Mouse (Mus musculus) embryonic facial prominence, embryonic 15.5 days (tissue): ENCODE measurements around the gene Pald1. TPM values are rescaled to one million over a fixed set of nuclear protein-coding genes. Genes with fewer than 3 reads are reported as not detected.

ENCODE experiments used
- ATAC-seq: fragments of 200-750 bp; cut with Nextera tagmentation; 2 replicates; pipeline ENCODE4 v1.8.0; 2017; ENCODE audit warnings: low read depth, moderate TSS enrichment; ENCODE audit not compliant: insufficient number of reproducible peaks, low FRiP score, low TSS enrichment
- H3K27ac ChIP-seq: fragments of 300-500 bp; sonication (generic); replicated peaks from 2 replicates; pipeline ENCODE4 v1.5.1; 2015; ENCODE audit warnings: mild to moderate bottlenecking, inconsistent platforms
- H3K27me3 ChIP-seq: fragments of 300-500 bp; sonication (generic); 2 replicates; pipeline ENCODE4 v1.6.1; 2015; ENCODE audit warnings: inconsistent platforms
- H3K36me3 ChIP-seq: fragments of 300-500 bp; sonication (generic); 2 replicates; pipeline ENCODE4 v1.6.1; 2015; ENCODE audit warnings: mild to moderate bottlenecking, inconsistent platforms
- H3K4me1 ChIP-seq: fragments of 300-500 bp; sonication (generic); 2 replicates; pipeline ENCODE4 v1.6.1; 2015; ENCODE audit warnings: inconsistent platforms
- H3K4me2 ChIP-seq: fragments of 300-500 bp; sonication (generic); replicated peaks from 2 replicates; pipeline ENCODE4 v1.6.1; 2015; ENCODE audit warnings: mild to moderate bottlenecking, inconsistent platforms
- H3K4me3 ChIP-seq: fragments of 300-500 bp; sonication (generic); replicated peaks from 2 replicates; pipeline ENCODE4 v1.5.1; 2015; ENCODE audit warnings: mild to moderate bottlenecking, inconsistent platforms
- H3K9ac ChIP-seq: fragments of 300-500 bp; sonication (generic); 2 replicates; pipeline ENCODE4 v1.6.1; 2015; ENCODE audit warnings: inconsistent platforms
- H3K9me3 ChIP-seq: fragments of 300-500 bp; sonication (generic); replicated peaks from 2 replicates; pipeline ENCODE4 v1.6.1; 2016; ENCODE audit warnings: inconsistent platforms
- WGBS: fragments of 180-500 bp; shearing (Covaris S2); methylation state at CpG from one replicate; pipeline ENCODE4 v1.1.7; 2015; 5-methylcytosine and 5-hydroxymethylcytosine counted together
- polyA plus RNA-seq: library from polyadenylated mRNA; unstranded; fragments of >200 nt; fragmentation: Nextera tagmentation; extraction: Ambion mirVana; gene quantifications from 2 replicates; pipeline ENCODE4 v1.2.1, GENCODE M21; 2015

Pald1 gene
- polyA plus RNA-seq, 1 experiment from 2014 or later = 22.8 TPM

DNA sequence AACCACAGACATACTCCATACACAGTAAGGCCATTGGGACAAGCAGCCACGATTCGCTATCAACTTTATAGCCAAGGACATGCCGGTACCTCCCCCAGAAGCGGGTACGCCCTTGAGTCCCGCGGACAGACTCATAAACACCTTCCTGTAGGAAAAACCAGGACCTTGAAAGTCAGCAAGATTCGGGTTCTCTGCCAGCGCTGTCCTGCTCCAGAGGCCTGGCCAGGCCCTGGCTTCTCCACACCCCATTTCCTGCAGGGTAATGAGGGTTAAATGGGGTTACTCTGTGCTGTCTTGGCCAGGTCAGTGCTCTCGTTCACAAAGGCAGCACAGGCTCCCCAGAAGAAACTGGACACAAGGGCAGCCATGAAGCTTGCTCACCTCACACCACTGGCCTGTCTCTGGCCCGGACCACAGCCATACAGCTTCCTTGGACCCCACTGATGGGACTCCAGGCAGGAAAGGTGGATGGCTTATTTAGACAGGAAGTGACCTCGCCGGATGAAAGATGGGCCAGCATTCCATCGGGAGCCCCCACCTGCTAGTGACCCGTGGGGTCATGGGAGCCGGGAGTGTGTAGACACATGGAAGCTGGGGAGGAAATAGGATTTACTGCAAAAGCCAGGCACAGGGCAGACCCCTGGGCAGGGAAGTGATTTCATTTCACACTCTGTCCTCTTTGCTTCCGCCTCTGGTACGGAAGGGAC is 12.9 kb downstream of the Pald1 start:
- Histone ChIP-seq H3K27ac (peak overlapping the region; percentile 65; the same call in 1 of the 2 replicates), H3K4me2 (no peak overlapping the region)

DNA sequence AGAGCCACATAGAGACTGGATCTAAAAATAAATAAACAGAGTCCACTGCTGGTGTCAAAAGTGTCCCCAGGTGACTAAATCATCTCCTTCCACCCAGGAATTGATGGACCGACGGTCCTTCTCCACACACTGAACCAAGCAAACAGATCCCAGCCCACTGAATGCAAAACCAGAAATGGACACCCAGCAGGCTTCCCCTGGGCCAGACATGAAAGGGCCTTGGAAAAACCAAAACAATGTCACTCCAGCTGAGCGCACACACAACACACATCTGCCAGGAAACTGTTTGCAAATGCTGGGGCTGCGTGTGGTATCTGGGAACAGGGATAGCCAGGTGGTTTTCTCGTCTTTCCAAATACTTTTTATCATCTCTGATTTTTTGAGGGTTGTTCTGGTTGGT is 13.6 kb downstream of the Pald1 start:
- 0 out of 2 replicates have a peak, but pooled peaks cover 3% of the 10 kb centered on the region for H3K9me3 ChIP-seq
- ATAC-seq = no peak
- peak overlapping the region; percentile 65; the same call in 1 of the 2 replicates for H3K27ac ChIP-seq
- WGBS = 39% methylated on average over 5 of the region's 5 CpGs
- no peaks in the 10 kb centered on the region for H3K27me3 ChIP-seq
- no peak overlapping the region for H3K9ac ChIP-seq
- no peaks in the 10 kb centered on the region for H3K36me3 ChIP-seq
- H3K4me1 ChIP-seq = peaks cover 31% of the 10 kb centered on the region
- no peak overlapping the region for H3K4me3 ChIP-seq
- H3K4me2 ChIP-seq = no peak overlapping the region

More for the DNA sequence above, 12.9 kb downstream of the Pald1 start:
- ATAC-seq = no peak
- Histone ChIP-seq H3K36me3 (no peaks in the 10 kb centered on the region), H3K9me3 (0 out of 2 replicates have a peak, but pooled peaks cover 3% of the 10 kb centered on the region), H3K4me3 (no peak overlapping the region), H3K27me3 (no peaks in the 10 kb centered on the region), H3K9ac (no peak overlapping the region), H3K4me1 (peaks cover 36% of the 10 kb centered on the region)
- 53% methylated on average over 18 of the region's 18 CpGs for WGBS

DNA sequence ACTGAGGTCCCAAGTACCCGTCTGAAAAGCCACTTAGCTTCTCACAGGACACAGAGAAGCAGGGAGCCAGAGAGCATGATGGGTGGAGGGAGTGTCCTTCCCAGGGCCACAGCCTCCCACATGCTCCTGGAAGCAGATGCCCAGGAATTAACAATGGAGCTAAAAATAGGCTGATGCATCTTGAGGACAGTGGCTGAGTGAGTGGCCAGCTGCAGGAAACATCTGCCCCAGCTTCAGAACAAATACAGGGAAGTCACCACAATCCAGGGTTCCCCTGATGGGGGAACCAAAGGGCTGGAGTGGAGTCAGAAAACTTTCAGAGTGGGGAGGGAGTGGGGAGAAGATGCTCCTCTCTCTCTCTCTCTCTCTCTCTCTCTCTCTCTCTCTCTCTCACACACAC is 17.4 kb downstream of the Pald1 start:
- Histone ChIP-seq H3K4me3 (no peak overlapping the region), H3K27ac (no peak overlapping the region), H3K4me1 (peaks cover 30% of the 10 kb centered on the region), H3K36me3 (no peaks in the 10 kb centered on the region), H3K9me3 (no peaks in the 10 kb centered on the region), H3K27me3 (no peaks in the 10 kb centered on the region), H3K9ac (no peak overlapping the region), H3K4me2 (no peak overlapping the region)
- 53% methylated on average over 1 of the region's 1 CpGs for WGBS
- no peak; the same call in 1 of the 2 replicates for ATAC-seq

DNA sequence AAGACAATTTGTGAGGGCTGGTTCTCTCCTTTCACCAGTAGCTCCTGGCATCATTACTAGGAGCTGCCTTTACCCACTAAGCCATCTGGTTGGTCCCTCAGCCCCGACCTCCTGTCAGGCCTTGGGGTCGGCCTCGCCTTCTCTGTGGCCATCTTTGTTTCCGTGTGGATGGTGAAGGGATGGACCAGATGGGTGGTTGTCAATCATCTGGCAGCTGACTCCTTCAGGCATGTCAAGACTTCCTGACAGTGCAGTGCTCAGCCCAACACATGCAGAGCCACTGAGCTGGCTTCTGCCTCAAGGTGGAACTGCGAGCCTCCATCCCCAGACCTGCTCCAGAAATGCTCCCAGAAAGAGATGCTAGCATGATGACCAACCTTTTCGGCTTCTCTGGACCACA is 18.9 kb downstream of the Pald1 start:
- 87% methylated on average over 6 of the region's 6 CpGs for WGBS

DNA sequence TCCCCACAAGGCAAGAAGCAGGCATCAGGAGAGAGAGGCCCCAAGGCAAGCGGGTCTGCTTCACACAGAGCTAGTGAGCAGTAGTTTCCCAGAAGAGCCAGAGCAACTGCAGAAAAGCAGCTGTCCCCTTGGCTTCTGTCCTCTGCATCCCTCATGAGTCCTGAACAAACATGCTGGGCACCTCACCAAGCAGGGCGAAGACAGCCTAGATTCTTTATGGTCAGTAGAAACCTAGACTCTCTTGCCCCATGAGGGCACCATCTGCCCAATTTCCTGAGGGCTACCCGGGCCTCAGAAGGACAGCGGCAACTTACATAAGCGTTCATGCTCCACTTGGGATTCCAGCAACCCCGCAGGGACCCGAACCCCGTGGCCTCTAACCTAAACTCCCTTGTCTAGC is 20.3 kb downstream of the Pald1 start:
- ATAC-seq = no peak
- WGBS = 70% methylated on average over 8 of the region's 8 CpGs
- H3K27me3 ChIP-seq = no peaks in the 10 kb centered on the region
- peaks cover 18% of the 10 kb centered on the region for H3K4me1 ChIP-seq
- H3K9ac ChIP-seq = no peak overlapping the region
- peak overlapping the region; percentile 19; the same call in 1 of the 2 replicates for H3K27ac ChIP-seq
- no peak overlapping the region for H3K4me2 ChIP-seq
- no peaks in the 10 kb centered on the region for H3K36me3 ChIP-seq
- H3K4me3 ChIP-seq = no peak overlapping the region
- H3K9me3 ChIP-seq = no peaks in the 10 kb centered on the region

More for the DNA sequence above, 18.9 kb downstream of the Pald1 start:
- H3K27me3 ChIP-seq = no peaks in the 10 kb centered on the region
- no peak for ATAC-seq
- no peak overlapping the region for H3K9ac ChIP-seq
- peaks cover 17% of the 10 kb centered on the region for H3K4me1 ChIP-seq
- no peak overlapping the region for H3K27ac ChIP-seq
- H3K4me2 ChIP-seq = no peak overlapping the region
- no peaks in the 10 kb centered on the region for H3K9me3 ChIP-seq
- H3K36me3 ChIP-seq = no peaks in the 10 kb centered on the region
- no peak overlapping the region for H3K4me3 ChIP-seq

DNA sequence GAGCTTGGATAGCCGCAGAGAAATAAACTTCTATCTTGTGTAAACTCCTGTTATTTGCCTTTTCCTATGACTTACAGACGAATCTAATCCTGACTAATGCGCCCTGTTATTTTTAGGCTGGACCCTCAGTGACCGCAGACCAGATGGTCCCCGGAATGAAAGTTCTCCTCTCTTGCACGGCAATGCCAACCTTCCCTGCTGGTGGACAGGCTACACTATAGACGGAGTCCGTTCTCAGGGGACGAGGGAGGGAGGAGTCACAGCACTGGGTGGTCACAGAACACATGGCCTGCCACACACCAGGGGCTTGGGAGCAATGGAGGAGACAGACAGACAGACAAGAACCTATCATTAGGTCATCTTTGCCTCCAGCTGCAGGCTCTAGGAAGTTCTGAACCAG is 20.8 kb downstream of the Pald1 start:
- Histone ChIP-seq H3K27me3 (no peaks in the 10 kb centered on the region), H3K4me1 (peaks cover 24% of the 10 kb centered on the region), H3K27ac (0 out of 2 replicates have a peak overlapping the region, but pooled peaks have one; percentile 19), H3K9me3 (no peaks in the 10 kb centered on the region), H3K9ac (no peak overlapping the region), H3K36me3 (no peaks in the 10 kb centered on the region), H3K4me3 (no peak overlapping the region), H3K4me2 (no peak overlapping the region)
- WGBS = 68% methylated on average over 9 of the region's 9 CpGs
- ATAC-seq = 0 out of 2 replicates have a peak, but pooled peaks have one; percentile 51

DNA sequence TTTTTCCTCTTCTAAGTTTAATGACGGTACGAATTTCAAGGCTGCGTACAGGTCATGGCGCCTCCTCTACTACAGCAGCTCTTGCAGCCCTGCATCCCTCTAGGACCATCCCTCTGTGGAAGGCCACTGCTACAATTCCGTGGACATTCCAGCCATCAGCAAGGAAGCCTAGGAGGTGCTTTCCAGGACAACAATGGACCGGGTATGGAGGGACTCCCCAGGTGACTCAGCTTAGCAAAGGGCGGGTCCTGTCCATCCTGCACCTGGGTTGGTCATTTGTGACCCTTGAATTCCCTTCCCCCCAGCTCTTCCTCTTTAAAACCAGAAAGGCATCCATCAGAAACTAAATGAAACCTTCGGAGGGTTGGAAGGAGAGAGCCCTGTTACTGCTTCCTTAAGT is 22.7 kb downstream of the Pald1 start:
- Histone ChIP-seq H3K4me3 (no peak overlapping the region), H3K9ac (no peak overlapping the region), H3K9me3 (no peaks in the 10 kb centered on the region), H3K27me3 (no peaks in the 10 kb centered on the region), H3K4me1 (peaks cover 23% of the 10 kb centered on the region), H3K36me3 (no peaks in the 10 kb centered on the region), H3K4me2 (no peak overlapping the region), H3K27ac (no peak overlapping the region)
- 93% methylated on average over 8 of the region's 8 CpGs for WGBS
- no peak for ATAC-seq

DNA sequence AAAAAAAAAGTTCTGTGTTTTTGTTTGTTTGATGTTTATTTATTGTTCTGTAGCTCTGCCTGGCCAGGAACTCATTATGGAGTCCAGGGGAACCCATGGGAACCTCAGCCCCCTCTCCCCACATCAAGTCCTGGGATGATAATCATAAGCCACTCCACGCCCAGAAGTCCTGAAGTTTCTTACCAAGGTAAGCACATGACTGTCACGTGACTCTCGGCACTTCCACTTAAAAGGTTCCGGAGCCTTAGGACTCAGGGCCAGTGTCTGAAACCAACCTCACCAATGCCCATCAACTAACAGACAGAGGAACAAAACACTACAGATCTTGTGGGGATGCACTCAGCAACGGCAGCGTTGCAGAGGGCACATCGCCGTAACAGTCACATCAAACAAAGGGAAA is 23.9 kb downstream of the Pald1 start:
- no peak for ATAC-seq
- H3K4me3 ChIP-seq = no peak overlapping the region
- 67% methylated on average over 8 of the region's 8 CpGs for WGBS

DNA sequence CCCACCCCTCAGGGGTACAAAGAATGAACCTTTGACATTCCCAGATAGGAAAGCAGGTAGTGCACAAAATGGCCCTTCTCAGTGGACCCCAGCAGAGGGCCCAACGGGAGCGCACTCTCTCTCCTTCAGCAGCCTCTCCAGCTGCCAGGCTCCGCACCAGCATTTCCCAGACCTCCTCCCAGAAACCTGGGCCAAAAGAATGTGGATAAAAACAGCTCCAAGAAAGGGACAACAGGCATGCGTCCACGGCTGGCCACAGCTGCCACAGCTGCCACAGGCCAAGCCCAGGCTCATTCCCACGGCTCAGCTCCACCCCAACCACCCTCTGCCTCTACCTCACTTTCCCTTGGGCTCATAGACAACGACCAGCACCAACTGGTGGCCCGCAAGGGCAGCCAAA is 25.7 kb downstream of the Pald1 start:
- Histone ChIP-seq H3K4me2 (no peak overlapping the region), H3K27ac (no peak overlapping the region; the same call in 1 of the 2 replicates), H3K4me3 (no peak overlapping the region), H3K36me3 (no peaks in the 10 kb centered on the region), H3K9me3 (no peaks in the 10 kb centered on the region), H3K9ac (no peak overlapping the region), H3K27me3 (no peaks in the 10 kb centered on the region), H3K4me1 (peaks cover 17% of the 10 kb centered on the region)
- 47% methylated on average over 8 of the region's 8 CpGs for WGBS
- peak; percentile 15; the same call in 1 of the 2 replicates for ATAC-seq

More for the DNA sequence above, 23.9 kb downstream of the Pald1 start:
- Histone ChIP-seq H3K36me3 (no peaks in the 10 kb centered on the region), H3K9me3 (no peaks in the 10 kb centered on the region), H3K27me3 (no peaks in the 10 kb centered on the region), H3K4me2 (no peak overlapping the region), H3K9ac (no peak overlapping the region), H3K27ac (no peak overlapping the region), H3K4me1 (peaks cover 23% of the 10 kb centered on the region)

DNA sequence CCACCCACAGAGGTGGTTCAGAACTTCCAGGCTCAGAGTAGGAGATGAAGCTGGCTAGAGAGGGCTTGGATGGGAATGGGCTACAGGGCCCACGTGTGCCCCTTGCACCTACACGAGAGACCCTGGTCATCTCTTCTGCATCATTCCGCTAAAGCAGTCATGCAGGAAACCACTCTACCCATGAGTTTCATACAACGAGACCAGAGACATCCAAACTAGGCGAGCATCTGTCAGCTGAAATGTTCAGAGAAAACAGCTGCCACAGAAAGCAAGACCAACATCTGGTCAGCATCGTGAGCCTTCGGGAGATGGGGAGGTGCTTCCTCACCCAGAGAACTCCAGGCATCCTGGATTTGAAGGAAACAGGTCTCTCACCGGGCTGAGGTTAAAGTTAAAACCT is 26.8 kb downstream of the Pald1 start:
- Histone ChIP-seq H3K9me3 (no peaks in the 10 kb centered on the region), H3K4me3 (no peak overlapping the region), H3K4me1 (peaks cover 16% of the 10 kb centered on the region; the same call in 1 of the 2 replicates), H3K27me3 (no peaks in the 10 kb centered on the region), H3K4me2 (no peak overlapping the region), H3K36me3 (no peaks in the 10 kb centered on the region), H3K27ac (no peak overlapping the region), H3K9ac (no peak overlapping the region)
- WGBS = 73% methylated on average over 8 of the region's 8 CpGs
- no peak for ATAC-seq

DNA sequence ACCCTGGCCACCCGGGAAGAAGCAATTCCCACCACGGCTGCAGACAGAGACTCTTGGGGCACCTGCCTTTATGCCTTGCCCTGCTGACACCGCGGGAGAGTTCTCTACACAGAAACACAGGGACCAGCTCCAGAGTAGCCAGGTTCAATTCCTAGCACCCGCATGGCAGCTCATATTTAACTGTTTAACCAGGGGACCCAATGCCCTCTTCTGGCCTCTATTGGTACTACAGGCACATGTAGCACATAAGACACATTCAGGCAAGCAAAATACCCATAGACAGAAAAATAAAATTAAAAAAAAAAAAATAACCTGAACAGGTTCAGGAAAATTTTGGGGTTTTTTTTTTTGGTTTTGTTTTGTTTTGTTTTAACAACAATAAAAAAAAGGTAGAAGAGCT is 27.2 kb downstream of the Pald1 start:
- no peak overlapping the region for H3K9ac ChIP-seq
- no peak overlapping the region for H3K4me3 ChIP-seq
- H3K9me3 ChIP-seq = no peaks in the 10 kb centered on the region
- peaks cover 16% of the 10 kb centered on the region; the same call in 1 of the 2 replicates for H3K4me1 ChIP-seq
- WGBS = 98% methylated on average over 5 of the region's 5 CpGs
- no peak overlapping the region for H3K4me2 ChIP-seq
- no peaks in the 10 kb centered on the region for H3K27me3 ChIP-seq
- 0 out of 2 replicates have a peak, but pooled peaks cover 2% of the 10 kb centered on the region for H3K36me3 ChIP-seq
- no peak overlapping the region for H3K27ac ChIP-seq
- no peak for ATAC-seq
